Mouse (Mus musculus) intestine, embryonic 15.5 days (tissue): ENCODE data around the gene Mbip. TPM values are rescaled to one million over a fixed set of nuclear protein-coding genes. Genes with fewer than 3 reads are reported as not detected.

Experiments used
- ATAC-seq: fragments of 200-750 bp; cut with Nextera tagmentation; 2 replicates; pipeline ENCODE4 v1.8.0; 2017; ENCODE audit warnings: moderate TSS enrichment, moderate library complexity
- H3K27ac ChIP-seq: fragments of 300-500 bp; sonication (generic); 2 replicates; pipeline ENCODE4 v1.5.1; 2015; ENCODE audit warnings: mild to moderate bottlenecking, inconsistent platforms
- H3K27me3 ChIP-seq: fragments of 300-500 bp; sonication (generic); replicated peaks from 2 replicates; pipeline ENCODE4 v1.6.1; 2015; ENCODE audit warnings: inconsistent platforms
- H3K36me3 ChIP-seq: fragments of 300-500 bp; sonication (generic); 2 replicates; pipeline ENCODE4 v1.6.1; 2015; ENCODE audit warnings: inconsistent platforms
- H3K4me1 ChIP-seq: fragments of 300-500 bp; sonication (generic); replicated peaks from 2 replicates; pipeline ENCODE4 v1.6.1; 2015; ENCODE audit warnings: inconsistent platforms
- H3K4me2 ChIP-seq: fragments of 300-500 bp; sonication (generic); replicated peaks from 2 replicates; pipeline ENCODE4 v1.6.1; 2015; ENCODE audit warnings: mild to moderate bottlenecking, inconsistent platforms
- H3K4me3 ChIP-seq: fragments of 300-500 bp; sonication (generic); replicated peaks from 2 replicates; pipeline ENCODE4 v1.5.1; 2015; ENCODE audit warnings: inconsistent platforms
- H3K9ac ChIP-seq: fragments of 300-500 bp; sonication (generic); 2 replicates; pipeline ENCODE4 v1.6.1; 2015; ENCODE audit warnings: inconsistent platforms
- H3K9me3 ChIP-seq: fragments of 300-500 bp; sonication (generic); 2 replicates; pipeline ENCODE4 v1.6.1; 2016; ENCODE audit warnings: inconsistent platforms
- WGBS: fragments of 180-500 bp; shearing (Covaris S2); methylation state at CpG from one replicate; pipeline ENCODE4 v1.1.7; 2015; 5-methylcytosine and 5-hydroxymethylcytosine counted together
- polyA plus RNA-seq: library from polyadenylated mRNA; unstranded; fragments of >200 nt; fragmentation: Nextera tagmentation; extraction: Ambion mirVana; gene quantifications from 2 replicates; pipeline ENCODE4 v1.2.1, GENCODE M21; 2015

Mbip gene
- polyA plus RNA-seq, 1 experiment from 2014 or later, result 30.6 TPM

DNA sequence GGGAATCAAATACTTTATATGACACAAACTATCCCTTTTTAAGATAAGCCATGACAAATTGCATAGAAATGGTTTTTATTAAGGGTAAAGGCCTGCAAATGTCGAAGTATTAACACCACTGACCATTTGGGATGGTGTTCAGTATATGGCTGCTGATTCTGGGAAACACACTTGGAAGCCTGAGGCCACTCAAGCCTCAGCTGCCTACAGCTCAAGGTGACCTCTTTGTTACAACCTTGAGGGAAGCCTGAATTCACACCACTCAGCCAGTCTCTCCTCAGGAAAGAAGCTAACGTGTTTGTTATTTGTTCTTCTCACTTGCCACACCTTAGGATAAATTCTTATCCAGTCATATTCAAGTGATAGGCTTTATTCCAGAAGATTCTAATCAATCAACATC, 61.5 kb downstream of the Mbip start:
- Histone ChIP-seq H3K4me2 (no peak overlapping the region), H3K9ac (no peak overlapping the region), H3K27me3 (no peaks in the 10 kb centered on the region), H3K9me3 (no peaks in the 10 kb centered on the region), H3K27ac (no peak overlapping the region), H3K4me3 (no peak overlapping the region), H3K4me1 (no peaks in the 10 kb centered on the region), H3K36me3 (no peaks in the 10 kb centered on the region)
- 74% methylated on average over 2 of the region's 2 CpGs for WGBS
- ATAC-seq, result no peak

DNA sequence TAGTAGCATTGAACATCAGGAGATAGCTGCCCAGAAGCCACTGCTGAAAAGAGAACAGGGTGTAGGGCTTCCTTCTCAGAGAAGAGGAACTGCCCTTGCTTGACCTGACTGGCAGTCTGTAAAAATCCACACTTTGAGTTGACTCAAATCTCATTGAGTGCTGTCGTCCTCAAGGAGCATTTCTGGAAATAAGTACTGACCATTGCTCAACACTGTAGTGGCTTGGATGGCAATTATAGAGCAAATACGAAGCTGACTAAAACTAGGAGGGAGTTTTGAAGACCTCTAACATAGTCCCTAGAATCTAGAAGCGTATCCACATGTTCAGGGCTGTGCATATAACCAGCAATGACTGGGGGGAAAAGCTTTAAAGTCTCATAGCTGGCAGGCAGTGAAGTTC, 64.0 kb downstream of the Mbip start:
- Histone ChIP-seq H3K4me2 (no peak overlapping the region), H3K36me3 (no peaks in the 10 kb centered on the region), H3K4me1 (no peaks in the 10 kb centered on the region), H3K9me3 (no peaks in the 10 kb centered on the region), H3K9ac (no peak overlapping the region), H3K4me3 (no peak overlapping the region), H3K27me3 (no peaks in the 10 kb centered on the region), H3K27ac (no peak overlapping the region)
- 90% methylated on average over 3 of the region's 3 CpGs for WGBS
- ATAC-seq, result no peak

Other genes with a start within 250 kb of the Mbip start
- not detected in 2 replicates for gene Nkx2-1, start 191.0 kb upstream of the Mbip start, polyA plus RNA-seq